Mouse (Mus musculus) hindbrain, postnatal 0 days (tissue): ENCODE measurements around the gene Rpl14. TPM values are rescaled to one million over a fixed set of nuclear protein-coding genes. Genes with fewer than 3 reads are reported as not detected.
"Not testable (repeated sequence)": the region's sequence is repeated elsewhere in the genome, so short reads cannot be mapped to it uniquely, and the experiment has no call there.

Experiments
- ATAC-seq: fragments of 200-750 bp; cut with Nextera tagmentation; 2 replicates; pipeline ENCODE4 v1.8.0; 2017; ENCODE audit warnings: mild to moderate bottlenecking, moderate TSS enrichment, moderate library complexity
- DNase-seq: peaks from one replicate; pipeline ENCODE4 v3.0.0-alpha.2; 2015; ENCODE audit warnings: low spot score
- H3K27ac ChIP-seq: fragments of 300-500 bp; sonication (generic); 2 replicates; pipeline ENCODE4 v1.5.1; 2014; ENCODE audit warnings: mild to moderate bottlenecking
- H3K27me3 ChIP-seq: fragments of 300-500 bp; sonication (generic); 2 replicates; pipeline ENCODE4 v1.6.1; 2014; ENCODE audit warnings: low read length, mixed read lengths; ENCODE audit not compliant: insufficient read depth
- H3K36me3 ChIP-seq: fragments of 300-500 bp; sonication (generic); 2 replicates; pipeline ENCODE4 v1.6.1; 2014; ENCODE audit warnings: low read length, mixed read lengths; ENCODE audit not compliant: insufficient read depth
- H3K4me1 ChIP-seq: fragments of 300-500 bp; sonication (generic); 2 replicates; pipeline ENCODE4 v1.6.1; 2014; ENCODE audit warnings: antibody characterized with exemption, low read length, mixed read lengths; ENCODE audit not compliant: insufficient read depth
- H3K4me2 ChIP-seq: fragments of 300-500 bp; sonication (generic); 2 replicates; pipeline ENCODE4 v1.6.1; 2014; ENCODE audit warnings: low read depth, mild to moderate bottlenecking, low read length, moderate library complexity, mixed read lengths
- H3K4me3 ChIP-seq: fragments of 300-500 bp; sonication (generic); 2 replicates; pipeline ENCODE4 v1.5.1; 2014; ENCODE audit warnings: low read length
- H3K9ac ChIP-seq: fragments of 300-500 bp; sonication (generic); replicated peaks from 2 replicates; pipeline ENCODE4 v1.6.1; 2014; ENCODE audit warnings: mild to moderate bottlenecking, low read length, moderate library complexity, mixed read lengths
- H3K9me3 ChIP-seq: fragments of 300-500 bp; sonication (generic); 2 replicates; pipeline ENCODE4 v1.6.1; 2016; ENCODE audit warnings: low read length, mixed read lengths
- CTCF ChIP-seq: IDR thresholded peaks from 2 replicates; pipeline ENCODE4 v1.5.1; 2016; ENCODE audit warnings: antibody characterized with exemption, control low read depth, low read depth
- WGBS: fragments of 180-500 bp; shearing (Covaris S2); extraction: QIAGEN DNeasy Blood & Tissue Kit; methylation state at CpG from one replicate; pipeline ENCODE4 v1.1.7; 2014; 5-methylcytosine and 5-hydroxymethylcytosine counted together
- polyA plus RNA-seq: library from polyadenylated mRNA; unstranded; fragments of >200 nt; fragmentation: Nextera tagmentation; extraction: Ambion mirVana; gene quantifications from 2 replicates; pipeline ENCODE4 v1.2.1, GENCODE M21; 2015
- total RNA-seq: library from RNA; depleted of rRNA; stranded (reverse); fragments of >200 nt; gene quantifications from 2 replicates; pipeline ENCODE4 v1.2.3, GENCODE M21; 2014

The Rpl14 gene
- total and polyA plus RNA-seq, 2 experiments from 2014 or later: 147 to 432 TPM

DNA sequence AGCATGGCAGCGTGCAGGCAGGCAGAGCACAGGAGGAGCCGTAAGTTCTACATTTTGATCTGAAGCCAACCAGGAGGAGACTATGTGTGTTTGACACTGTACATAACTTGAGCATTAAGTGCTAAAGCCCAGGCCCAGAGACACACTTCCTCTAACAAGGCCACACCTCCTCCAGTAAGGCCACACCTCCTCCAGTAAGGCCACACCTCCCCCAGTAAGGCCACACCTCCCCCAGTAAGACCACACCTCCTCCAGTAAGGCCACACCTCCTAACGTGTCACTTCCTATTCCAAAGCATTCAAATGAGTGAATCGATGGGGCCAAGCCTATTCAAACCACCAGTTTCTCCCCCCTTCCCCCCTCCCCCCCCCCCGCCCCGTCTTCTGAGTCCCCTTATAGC is 38.6 kb upstream of the Rpl14 start:
- no peak overlapping the region for H3K4me3 ChIP-seq
- H3K27ac ChIP-seq: no peak overlapping the region
- H3K4me2 ChIP-seq: no peak overlapping the region
- ATAC-seq: no peak
- no peaks in the 10 kb centered on the region for H3K36me3 ChIP-seq
- no peak overlapping the region for H3K9ac ChIP-seq
- H3K27me3 ChIP-seq: no peaks in the 10 kb centered on the region
- no peaks in the 10 kb centered on the region for H3K4me1 ChIP-seq
- DNase-seq: no peak
- TF ChIP-seq CTCF: no peak
- no peaks in the 10 kb centered on the region for H3K9me3 ChIP-seq
- WGBS: 79% methylated on average over 6 of the region's 6 CpGs

DNA sequence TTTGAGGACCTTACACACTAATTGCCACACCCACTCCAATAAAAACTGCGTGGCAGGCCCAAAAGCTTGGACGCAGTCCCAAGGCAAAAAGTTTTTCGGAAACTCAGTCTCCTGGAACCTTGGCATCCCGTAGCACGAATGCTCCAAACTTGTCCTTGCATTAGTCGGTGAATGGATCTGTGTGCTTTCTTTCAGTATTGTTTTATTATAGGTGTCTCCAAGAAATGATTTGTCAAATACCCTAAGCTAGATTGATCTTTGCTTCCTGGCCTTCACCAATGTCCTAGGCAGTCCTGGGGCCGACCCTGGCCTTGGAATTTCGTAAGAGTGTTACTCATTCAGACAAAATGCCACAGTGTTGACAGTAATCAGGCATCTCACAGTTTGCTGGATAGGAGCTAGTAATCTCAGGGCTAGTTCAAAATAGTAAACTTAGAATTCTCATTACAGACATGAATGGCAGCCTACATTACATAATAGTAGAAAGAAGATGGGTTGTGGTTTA is 37.7 kb upstream of the Rpl14 start:
- not testable (repeated sequence) for H3K36me3 ChIP-seq, H3K9me3 ChIP-seq, H3K9ac ChIP-seq, H3K27me3 ChIP-seq, H3K4me2 ChIP-seq, H3K4me1 ChIP-seq, ATAC-seq, DNase-seq, H3K4me3 ChIP-seq, H3K27ac ChIP-seq
- 95% methylated on average over 8 of the region's 8 CpGs for WGBS

DNA sequence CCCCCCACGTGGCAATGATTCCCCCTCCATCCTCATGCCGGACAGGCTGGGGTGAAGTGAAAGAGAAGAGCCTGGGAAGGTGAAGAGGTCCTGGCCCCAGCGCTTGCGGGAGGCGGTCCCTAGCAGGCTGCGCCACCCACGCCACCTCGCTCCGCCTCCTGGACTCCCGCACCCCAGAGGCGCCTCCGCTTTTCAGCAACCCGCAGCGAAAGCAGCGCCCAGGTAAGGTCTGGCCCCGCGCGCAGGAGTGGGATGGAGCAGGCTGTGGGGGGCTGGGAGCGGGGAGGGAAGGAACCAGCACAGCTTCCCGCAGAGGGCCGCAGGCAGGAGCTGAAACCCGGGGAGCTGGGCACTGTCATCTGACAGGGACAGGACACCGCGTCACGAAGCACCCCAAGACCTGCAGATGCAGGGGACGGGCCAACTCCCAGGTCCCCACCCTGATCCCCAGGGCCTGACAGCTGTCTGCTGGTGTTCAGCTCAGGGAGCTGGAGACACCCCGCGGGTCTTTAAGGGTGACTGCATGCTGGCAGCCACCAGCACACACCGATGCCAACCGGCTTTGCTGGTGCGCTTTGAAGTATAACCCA is 31.5 kb upstream of the Rpl14 start, which contains the start of gene Entpd3:
Gene Entpd3 (plus strand): TSS at position 157 of the 590 bp plus-strand sequence.
- 1% methylated on average over 29 of the region's 31 CpGs for WGBS
- no peaks in the 10 kb centered on the region for H3K36me3 ChIP-seq
- H3K9me3 ChIP-seq: no peaks in the 10 kb centered on the region
- no peak within 1 kb of the TSS for H3K27ac ChIP-seq
- ATAC-seq (peak; percentile 64), DNase-seq (peak; percentile 29)
- no peak for TF ChIP-seq CTCF
- peak within 1 kb of the TSS; percentile 57 for H3K9ac ChIP-seq
- H3K4me1 ChIP-seq: no peaks in the 10 kb centered on the region
- H3K4me3 ChIP-seq: peak within 1 kb of the TSS; percentile 46
- no peaks in the 10 kb centered on the region; the same call in 1 of the 2 replicates for H3K27me3 ChIP-seq
- peak within 1 kb of the TSS; percentile 75 for H3K4me2 ChIP-seq

DNA sequence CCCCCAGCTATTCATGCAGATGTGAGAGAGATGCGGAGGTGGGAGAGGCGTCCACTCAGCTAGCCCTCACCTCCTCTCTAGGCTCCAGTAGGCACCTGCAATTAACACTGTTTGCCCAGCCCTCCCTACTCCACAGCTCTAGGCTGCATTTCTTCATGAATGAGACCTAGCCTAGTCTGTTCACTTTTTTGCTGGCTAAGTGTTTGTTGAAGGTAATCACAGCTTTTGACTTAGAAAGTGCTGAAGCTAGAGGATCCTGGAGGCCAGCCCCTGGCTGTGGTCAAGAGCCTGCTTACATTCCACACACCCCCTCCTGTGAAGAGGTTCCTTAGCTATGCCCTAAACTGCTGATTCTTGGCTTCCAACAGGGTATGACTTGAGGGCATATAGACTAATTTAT is 29.8 kb upstream of the Rpl14 start:
- 23% methylated on average over 2 of the region's 2 CpGs for WGBS
- H3K4me1 ChIP-seq: no peaks in the 10 kb centered on the region
- no peak for ATAC-seq
- no peak overlapping the region for H3K4me2 ChIP-seq
- no peaks in the 10 kb centered on the region; the same call in 1 of the 2 replicates for H3K27me3 ChIP-seq
- H3K4me3 ChIP-seq: no peak overlapping the region
- H3K9ac ChIP-seq: no peak overlapping the region
- no peak for TF ChIP-seq CTCF
- no peak overlapping the region for H3K27ac ChIP-seq
- no peaks in the 10 kb centered on the region for H3K9me3 ChIP-seq
- no peak for DNase-seq
- no peaks in the 10 kb centered on the region for H3K36me3 ChIP-seq

DNA sequence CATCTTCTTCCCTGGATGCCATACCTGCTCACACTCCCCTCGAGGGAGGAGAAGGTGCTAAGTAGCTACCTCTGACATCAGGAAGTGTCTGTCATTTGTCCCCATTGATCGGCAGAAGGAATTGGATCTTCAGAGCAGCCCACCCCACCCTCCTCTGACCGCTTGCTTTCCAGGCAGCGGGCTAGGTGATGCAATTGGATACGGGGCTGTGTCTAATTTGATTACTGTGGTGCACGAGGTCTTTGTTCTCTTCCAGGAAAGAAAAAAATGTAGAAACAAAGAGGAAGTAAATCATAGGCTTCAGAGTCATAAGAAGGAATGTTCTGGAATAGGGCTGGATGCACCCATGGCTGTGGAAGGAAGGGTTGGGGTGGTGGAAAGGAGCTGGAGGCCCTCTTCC is 29.0 kb upstream of the Rpl14 start:
- H3K9me3 ChIP-seq: no peaks in the 10 kb centered on the region
- no peak overlapping the region for H3K27ac ChIP-seq
- no peaks in the 10 kb centered on the region for H3K4me1 ChIP-seq
- ATAC-seq (no peak), DNase-seq (no peak)
- H3K27me3 ChIP-seq: no peaks in the 10 kb centered on the region; the same call in 1 of the 2 replicates
- no peaks in the 10 kb centered on the region for H3K36me3 ChIP-seq
- no peak overlapping the region for H3K4me3 ChIP-seq
- no peak for TF ChIP-seq CTCF
- no peak overlapping the region for H3K9ac ChIP-seq
- 28% methylated on average over 6 of the region's 6 CpGs for WGBS
- no peak overlapping the region for H3K4me2 ChIP-seq

DNA sequence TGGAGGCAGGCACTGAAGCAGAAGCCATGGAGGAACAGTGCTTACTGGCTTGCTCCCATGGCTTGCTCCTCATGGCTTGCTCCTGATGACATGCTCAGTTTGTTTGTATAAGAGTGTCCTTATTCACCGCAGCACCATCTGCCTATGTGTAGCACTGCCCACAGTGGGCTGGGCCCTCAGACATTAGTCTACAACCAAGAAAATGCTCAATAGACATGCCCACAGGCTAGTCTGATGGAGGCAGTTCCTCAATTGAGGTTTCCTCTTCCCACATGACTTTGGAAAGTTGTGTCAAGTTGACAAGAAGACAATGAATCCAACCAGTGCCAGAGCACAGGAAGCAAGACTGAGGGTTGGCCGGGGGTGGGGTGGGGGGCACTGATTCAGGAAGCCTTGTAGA is 25.2 kb upstream of the Rpl14 start:
- Histone ChIP-seq H3K27me3 (no peaks in the 10 kb centered on the region), H3K27ac (no peak overlapping the region), H3K4me2 (no peak overlapping the region), H3K9me3 (no peaks in the 10 kb centered on the region), H3K9ac (no peak overlapping the region), H3K4me3 (no peak overlapping the region), H3K4me1 (no peaks in the 10 kb centered on the region), H3K36me3 (no peaks in the 10 kb centered on the region)
- DNase-seq: no peak
- 92% methylated on average over 2 of the region's 2 CpGs for WGBS
- no peak for ATAC-seq
- no peak for TF ChIP-seq CTCF

DNA sequence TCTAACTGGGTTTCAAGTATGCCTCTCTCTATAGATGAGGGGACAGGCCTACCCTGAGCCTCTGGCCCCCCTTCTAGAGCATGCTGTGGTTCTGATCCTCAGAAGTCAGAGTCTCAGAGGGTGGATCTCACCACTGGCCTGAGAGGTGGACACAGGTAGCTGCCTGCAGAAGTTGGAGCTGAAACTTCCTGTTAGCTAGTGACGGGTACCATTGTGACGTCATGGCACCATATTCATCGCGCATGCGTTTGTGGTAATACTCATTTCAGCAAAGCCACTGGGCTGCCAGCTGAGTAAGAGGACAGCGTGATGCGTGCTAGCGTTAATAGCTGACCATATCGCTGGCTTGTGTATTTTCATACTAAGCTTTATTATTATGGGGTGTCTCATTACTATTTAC is 24.8 kb upstream of the Rpl14 start:
- no peak overlapping the region for H3K27ac ChIP-seq
- H3K27me3 ChIP-seq: no peaks in the 10 kb centered on the region
- ATAC-seq: no peak
- no peaks in the 10 kb centered on the region for H3K9me3 ChIP-seq
- WGBS: 92% methylated on average over 9 of the region's 9 CpGs
- H3K4me3 ChIP-seq: no peak overlapping the region
- no peak for DNase-seq
- no peak overlapping the region for H3K4me2 ChIP-seq
- H3K9ac ChIP-seq: no peak overlapping the region
- H3K36me3 ChIP-seq: no peaks in the 10 kb centered on the region
- H3K4me1 ChIP-seq: no peaks in the 10 kb centered on the region
- no peak for TF ChIP-seq CTCF
